Mouse (Mus musculus) frontal cortex, postnatal 25 days (tissue): ENCODE data around the gene Rhox3e.
"Not testable (repeated sequence)": the region's sequence is repeated elsewhere in the genome, so short reads cannot be mapped to it uniquely, and the experiment has no call there.

ENCODE experiments used
- DNase-seq, 2 experiments: peaks; one replicate each; pipeline ENCODE4 v3.0.0; 2022; ENCODE audit warnings: low spot score in 2 of 2

Gene Rhox3e

GRCm38 (mm10) chrX:37541719-37542118 is at the start of gene Rhox3e:
TSS of gene Rhox3e (plus strand) at chrX:37542019.
- not testable (repeated sequence) for DNase-seq

- not testable (repeated sequence) for DNase-seq
Measured at GRCm38 (mm10) chrX:37514059-37514458, 27.8 kb upstream of the Rhox3e start, which contains the start of gene Rhox4d. TSS of gene Rhox4d (plus strand) at chrX:37514359.

GRCm38 (mm10) chrX:37530152-37530551 is 11.7 kb upstream of the Rhox3e start, which contains the start of gene Rhox2e:
TSS of gene Rhox2e (plus strand) at chrX:37530452.
- DNase-seq = not testable (repeated sequence)

- DNase-seq = not testable (repeated sequence)
Measured at GRCm38 (mm10) chrX:37557112-37557511, 15.3 kb downstream of the Rhox3e start, which contains the start of gene Rhox4e. TSS of gene Rhox4e (plus strand) at chrX:37557412.

- not testable (repeated sequence) for DNase-seq
Measured at GRCm38 (mm10) chrX:37571105-37571504, 29.3 kb downstream of the Rhox3e start, which contains the start of gene Rhox2f. TSS of gene Rhox2f (plus strand) at chrX:37571405.

- DNase-seq = not testable (repeated sequence)
Measured at GRCm38 (mm10) chrX:37572638-37573037, 30.8 kb downstream of the Rhox3e start.

- DNase-seq = not testable (repeated sequence)
Measured at GRCm38 (mm10) chrX:37580692-37581091, 38.9 kb downstream of the Rhox3e start, which contains the start of gene Rhox3f. TSS of gene Rhox3f (plus strand) at chrX:37580992.
